Mouse (Mus musculus): Measurements from ENCODE around the gene Fyn.

Gene Fyn

GRCm38 (mm10) chr10:39571011-39571410 is 202.4 kb downstream of the Fyn start:
- DNase-seq (ENCODE audit: low read depth): peak; percentile 34

- DNase-seq (ENCODE audit: low read depth): no peak
Observed at GRCm38 (mm10) chr10:39572050-39572671, 203.5 kb downstream of the Fyn start.

- peak; percentile 30 for DNase-seq (ENCODE audit: low read depth)
Observed at GRCm38 (mm10) chr10:39572672-39573051, 204.0 kb downstream of the Fyn start.

- DNase-seq (ENCODE audit: low read depth): no peak
Observed at GRCm38 (mm10) chr10:39576466-39576865, 207.8 kb downstream of the Fyn start.

GRCm38 (mm10) chr10:39580477-39580876 is 211.8 kb downstream of the Fyn start:
- DNase-seq (ENCODE audit: low read depth): no peak

GRCm38 (mm10) chr10:39582385-39582784 is 213.7 kb downstream of the Fyn start:
- DNase-seq (ENCODE audit: low read depth): peak; percentile 17

- no peak for DNase-seq (ENCODE audit: low read depth)
Observed at GRCm38 (mm10) chr10:39583718-39584117, 215.1 kb downstream of the Fyn start.

- DNase-seq (ENCODE audit: low read depth): no peak
Observed at GRCm38 (mm10) chr10:39587290-39587925, 218.8 kb downstream of the Fyn start.

GRCm38 (mm10) chr10:39587973-39588746 is 219.5 kb downstream of the Fyn start:
- DNase-seq (ENCODE audit: low read depth): no peak

GRCm38 (mm10) chr10:39589765-39590546 is 221.3 kb downstream of the Fyn start:
- peak; percentile 40 for DNase-seq (ENCODE audit: low read depth)

GRCm38 (mm10) chr10:39590629-39591028 is 222.0 kb downstream of the Fyn start:
- DNase-seq (ENCODE audit: low read depth): no peak

GRCm38 (mm10) chr10:39592501-39592900 is 223.8 kb downstream of the Fyn start:
- DNase-seq (ENCODE audit: low read depth): no peak

GRCm38 (mm10) chr10:39594716-39595115 is 226.1 kb downstream of the Fyn start:
- no peak for DNase-seq (ENCODE audit: low read depth)

- DNase-seq (ENCODE audit: low read depth): peak; percentile 62
Observed at GRCm38 (mm10) chr10:39595862-39596261, 227.2 kb downstream of the Fyn start.

- no peak for DNase-seq (ENCODE audit: low read depth)
Observed at GRCm38 (mm10) chr10:39597116-39597791, 228.6 kb downstream of the Fyn start.

GRCm38 (mm10) chr10:39597792-39598183 is 229.1 kb downstream of the Fyn start:
- no peak for DNase-seq (ENCODE audit: low read depth)

- no peak for DNase-seq (ENCODE audit: low read depth)
Observed at GRCm38 (mm10) chr10:39599601-39600000, 230.9 kb downstream of the Fyn start.

GRCm38 (mm10) chr10:39600115-39600514 is 231.5 kb downstream of the Fyn start:
- DNase-seq (ENCODE audit: low read depth): peak; percentile 36

GRCm38 (mm10) chr10:39601068-39601467 is 232.4 kb downstream of the Fyn start:
- DNase-seq (ENCODE audit: low read depth): peak; percentile 85

GRCm38 (mm10) chr10:39606434-39606833 is 237.8 kb downstream of the Fyn start:
- no peak for DNase-seq (ENCODE audit: low read depth)

- no peak for DNase-seq (ENCODE audit: low read depth)
Observed at GRCm38 (mm10) chr10:39611234-39611633, 242.6 kb downstream of the Fyn start.

GRCm38 (mm10) chr10:39612131-39612530 is 243.5 kb downstream of the Fyn start:
- no peak for DNase-seq (ENCODE audit: low read depth)

All from 416B (cell line).